9 mouse cellular contexts compared by ENCODE assay signal in genomic region chr19:24371763-24372640, GRCm38 (mm10).
DNase-seq lines count a peak whose midpoint lies in the region; ATAC-seq and TF ChIP-seq lines count a peak whose summit lies in the region.
"Had no signal": no experiment of that assay in that cellular context is flagged by ENCODE, and none has a peak within 500 bp of the region (broad histone marks: within the 10 kb centered on the region; RNA-seq: fewer than 3 reads in every experiment).

No protein-coding gene starts in this region.

- no peak overlapping the region for H3K9ac ChIP-seq in kidney, postnatal 0 days (ENCODE audit: low read depth, low read length)
- no peak overlapping the region for H3K9ac ChIP-seq in midbrain, postnatal 0 days (replicated peaks; ENCODE audit: low read length, poor library complexity, severe bottlenecking)
- H3K9ac ChIP-seq in stomach, postnatal 0 days (ENCODE audit: low read length), result no peak overlapping the region
- H3K9ac ChIP-seq: limb, embryonic 13.5 days had no signal

- peak overlapping the region; percentile 34 for H3K4me2 ChIP-seq in kidney, postnatal 0 days (ENCODE audit: low read length)
- H3K4me2 ChIP-seq in midbrain, postnatal 0 days (ENCODE audit: low read depth, low read length, poor library complexity, severe bottlenecking), result peak overlapping the region; percentile 29
- H3K4me2 ChIP-seq in stomach, postnatal 0 days (replicated peaks; ENCODE audit: low read depth), result no peak overlapping the region
- H3K4me2 ChIP-seq: limb, embryonic 13.5 days had no signal

- H3K27me3 ChIP-seq in kidney, postnatal 0 days (ENCODE audit: insufficient read depth, low read length), result no peaks in the 10 kb centered on the region
- H3K27me3 ChIP-seq in embryonic facial prominence, embryonic 10.5 days (replicated peaks; ENCODE audit: low read depth, poor library complexity, severe bottlenecking), result no peaks in the 10 kb centered on the region
- no peaks in the 10 kb centered on the region for H3K27me3 ChIP-seq in midbrain, postnatal 0 days (ENCODE audit: insufficient read depth, low read length)
- H3K27me3 ChIP-seq in stomach, postnatal 0 days (ENCODE audit: control insufficient read depth, insufficient read depth, low read length), result no peaks in the 10 kb centered on the region
- H3K27me3 ChIP-seq: limb, embryonic 13.5 days had no signal

- TF ChIP-seq CTCF in kidney, postnatal 0 days (IDR thresholded peaks at IDR 0.05; ENCODE audit: low read depth), result no peak
- TF ChIP-seq CTCF in midbrain, postnatal 0 days (IDR thresholded peaks at IDR 0.05), result no peak
- TF ChIP-seq CTCF in stomach, postnatal 0 days (IDR thresholded peaks at IDR 0.05; ENCODE audit: low read depth), result no peak

- WGBS in kidney, postnatal 0 days, result 45% methylated on average over 19 of the region's 19 CpGs
- 73% methylated on average over 19 of the region's 19 CpGs for WGBS in embryonic facial prominence, embryonic 10.5 days
- 32% methylated on average over 19 of the region's 19 CpGs for WGBS in midbrain, postnatal 0 days
- 67% methylated on average over 19 of the region's 19 CpGs for WGBS in stomach, postnatal 0 days

- no peak overlapping the region for H3K4me3 ChIP-seq in kidney, postnatal 0 days (replicated peaks; ENCODE audit: low read depth, low read length)
- no peak overlapping the region for H3K4me3 ChIP-seq in embryonic facial prominence, embryonic 10.5 days
- no peak overlapping the region for H3K4me3 ChIP-seq in midbrain, postnatal 0 days (ENCODE audit: low read depth, low read length)
- H3K4me3 ChIP-seq in stomach, postnatal 0 days (ENCODE audit: low read depth, low read length), result no peak overlapping the region
- H3K4me3 ChIP-seq: limb, embryonic 13.5 days had no signal

- H3K9me3 ChIP-seq in kidney, postnatal 0 days (replicated peaks; ENCODE audit: low read length), result no peaks in the 10 kb centered on the region
- H3K9me3 ChIP-seq in embryonic facial prominence, embryonic 10.5 days, result no peaks in the 10 kb centered on the region
- no peaks in the 10 kb centered on the region for H3K9me3 ChIP-seq in midbrain, postnatal 0 days (ENCODE audit: low read length)
- no peaks in the 10 kb centered on the region for H3K9me3 ChIP-seq in stomach, postnatal 0 days (ENCODE audit: control insufficient read depth, low read length)
- H3K9me3 ChIP-seq: limb, embryonic 13.5 days had no signal

- H3K27ac ChIP-seq in kidney, postnatal 0 days, result peak overlapping the region; percentile 34; the same call in 1 of the 2 replicates
- H3K27ac ChIP-seq in embryonic facial prominence, embryonic 10.5 days (replicated peaks), result peak overlapping the region; percentile 24; the same call in 1 of the 2 replicates
- H3K27ac ChIP-seq in midbrain, postnatal 0 days (ENCODE audit: low read depth, low read length), result 0 out of 2 replicates have a peak overlapping the region, but pooled peaks have one; percentile 18
- H3K27ac ChIP-seq in stomach, postnatal 0 days (replicated peaks), result no peak overlapping the region
- H3K27ac ChIP-seq: limb, embryonic 13.5 days had no signal

- no peaks in the 10 kb centered on the region for H3K36me3 ChIP-seq in kidney, postnatal 0 days (ENCODE audit: insufficient read depth, low read length)
- H3K36me3 ChIP-seq in embryonic facial prominence, embryonic 10.5 days (replicated peaks), result no peaks in the 10 kb centered on the region
- H3K36me3 ChIP-seq in midbrain, postnatal 0 days (ENCODE audit: insufficient read depth, low read length), result no peaks in the 10 kb centered on the region
- no peaks in the 10 kb centered on the region for H3K36me3 ChIP-seq in stomach, postnatal 0 days (ENCODE audit: control insufficient read depth, insufficient read depth, low read length)
- H3K36me3 ChIP-seq: limb, embryonic 13.5 days had no signal

- peak; percentile 71 for ATAC-seq in kidney, postnatal 0 days (replicated peaks; ENCODE audit: low FRiP score, low read depth)
- ATAC-seq in midbrain, postnatal 0 days (ENCODE audit: low FRiP score), result no peak
- no peak for ATAC-seq in granulocyte monocyte progenitor cell, adult 5-6 weeks (replicated peaks; ENCODE audit: poor library complexity, severe bottlenecking)
- ATAC-seq in stomach, postnatal 0 days (ENCODE audit: low FRiP score, low TSS enrichment), result no peak

- no peaks in the 10 kb centered on the region; the same call in 1 of the 2 replicates for H3K4me1 ChIP-seq in kidney, postnatal 0 days (replicated peaks; ENCODE audit: insufficient read depth, low read length)
- H3K4me1 ChIP-seq in embryonic facial prominence, embryonic 10.5 days, result peaks cover 17% of the 10 kb centered on the region
- H3K4me1 ChIP-seq in midbrain, postnatal 0 days (ENCODE audit: insufficient read depth, low read length), result peaks cover 7% of the 10 kb centered on the region; the same call in 1 of the 2 replicates
- no peaks in the 10 kb centered on the region for H3K4me1 ChIP-seq in stomach, postnatal 0 days (replicated peaks; ENCODE audit: control insufficient read depth, insufficient read depth)
- H3K4me1 ChIP-seq: limb, embryonic 13.5 days had no signal

- TF ChIP-seq EP300 in stomach, postnatal 0 days (optimal IDR thresholded peaks at IDR 0.05), result no peak

- peak; percentile 63 for DNase-seq in kidney, postnatal 0 days (ENCODE audit: low spot score)
- DNase-seq in kidney, adult 8-10 months, result no peak
- DNase-seq in embryonic facial prominence, embryonic 10.5 days (ENCODE audit: low spot score), result no peak
- peak; percentile 41 for DNase-seq in gastrocnemius, postnatal 25 days
- peak; percentile 32 for DNase-seq in midbrain, postnatal 0 days (ENCODE audit: low spot score)
- no peak for DNase-seq in adrenal gland, postnatal 36 days
- no peak for DNase-seq in stomach, postnatal 0 days (ENCODE audit: low spot score)

Comparison
In these comparisons a context has a peak if more than half of its experiments do, and no peak if none do; other contexts are left out.
1. DNase-seq: peak in kidney, postnatal 0 days (single experiment), gastrocnemius, postnatal 25 days (single experiment) and midbrain, postnatal 0 days (single experiment); none in kidney, adult 8-10 months (0 of 2), embryonic facial prominence, embryonic 10.5 days (single experiment), adrenal gland, postnatal 36 days (0 of 2) and stomach, postnatal 0 days (single experiment).